Comparison of ENCODE assay signal across 8 mouse cellular contexts in genomic region chr13:94868478-94868950, GRCm38 (mm10). TPM values are rescaled to one million over a fixed set of nuclear protein-coding genes. Genes with fewer than 3 reads are reported as not detected.
DNase-seq lines count a peak whose midpoint lies in the region; ATAC-seq and TF ChIP-seq lines count a peak whose summit lies in the region.

No protein-coding gene starts in this region.

- H3K36me3 ChIP-seq in forebrain, postnatal 0 days (ENCODE audit: insufficient read depth), result no peaks in the 10 kb centered on the region
- H3K36me3 ChIP-seq in lung, embryonic 16.5 days (ENCODE audit: control insufficient read depth, insufficient read depth, low read length), result no peaks in the 10 kb centered on the region

- WGBS in forebrain, postnatal 0 days, result under 1% methylated on average over 32 of the region's 35 CpGs
- WGBS in lung, embryonic 16.5 days, result 1% methylated on average over 31 of the region's 35 CpGs

- peak in 1 of 2 experiments; percentile 32 for DNase-seq in layer of hippocampus, adult 2 months (ENCODE audit: low spot score in 2 of 2)
- DNase-seq in layer of hippocampus, postnatal 14 days (ENCODE audit: low spot score in 2 of 2), result no peak
- peak; percentile 80 for DNase-seq in adrenal gland, postnatal 10 days
- peak; percentile 58 for DNase-seq in forebrain, postnatal 0 days
- peak; percentile 39 for DNase-seq in ovary, postnatal 14 days (ENCODE audit: low spot score)

- H3K9ac ChIP-seq in forebrain, postnatal 0 days, result no peak overlapping the region
- H3K9ac ChIP-seq in lung, embryonic 16.5 days (ENCODE audit: low read length), result no peak overlapping the region

- H3K4me3 ChIP-seq in layer of hippocampus, adult 2 months, result peak overlapping the region; percentile 38
- peak overlapping the region; percentile 18; the same call in 1 of the 2 replicates for H3K4me3 ChIP-seq in forebrain, postnatal 0 days (ENCODE audit: low read depth, low read length)
- peak overlapping the region; percentile 27 for H3K4me3 ChIP-seq in lung, embryonic 16.5 days (ENCODE audit: low read length)

- H3K27ac ChIP-seq in layer of hippocampus, adult 2 months, result no peak overlapping the region
- no peak overlapping the region for H3K27ac ChIP-seq in forebrain, postnatal 0 days (ENCODE audit: low read depth, low read length)
- H3K27ac ChIP-seq in lung, embryonic 16.5 days (ENCODE audit: low read length), result no peak overlapping the region

- peak overlapping the region; percentile 38 for H3K4me2 ChIP-seq in forebrain, postnatal 0 days (ENCODE audit: low read depth)
- H3K4me2 ChIP-seq in lung, embryonic 16.5 days (ENCODE audit: low read depth, low read length), result peak overlapping the region; percentile 54

- ATAC-seq in forebrain, postnatal 0 days, result peak; percentile 85
- peak; percentile 57 for ATAC-seq in inflammation-experienced regulatory T-cells, adult 6 months
- ATAC-seq in lung, embryonic 16.5 days (ENCODE audit: low read depth), result peak; percentile 68
- ATAC-seq in erythroblast, adult 5-6 weeks (replicated peaks; ENCODE audit: low FRiP score, poor library complexity, severe bottlenecking), result no peak

- H3K4me1 ChIP-seq in forebrain, postnatal 0 days (ENCODE audit: insufficient read depth), result peaks cover 5% of the 10 kb centered on the region; the same call in 1 of the 2 replicates
- H3K4me1 ChIP-seq in lung, embryonic 16.5 days (replicated peaks; ENCODE audit: control insufficient read depth, insufficient read depth, low read length), result peaks cover 8% of the 10 kb centered on the region; the same call in 1 of the 2 replicates

- TF ChIP-seq CTCF in layer of hippocampus, adult 2 months (conservative IDR thresholded peaks at IDR 0.05), result peak; percentile 83
- TF ChIP-seq CTCF in forebrain, postnatal 0 days (IDR thresholded peaks at IDR 0.05; ENCODE audit: low read depth), result peak; percentile 68

- peaks cover 89% of the 10 kb centered on the region for H3K27me3 ChIP-seq in forebrain, postnatal 0 days (ENCODE audit: insufficient read depth, low read length)
- H3K27me3 ChIP-seq in lung, embryonic 16.5 days (ENCODE audit: control insufficient read depth, insufficient read depth, low read depth, low read length), result peaks cover 71% of the 10 kb centered on the region

- H3K9me3 ChIP-seq in forebrain, postnatal 0 days (ENCODE audit: low read length), result no peaks in the 10 kb centered on the region
- H3K9me3 ChIP-seq in lung, embryonic 16.5 days (ENCODE audit: control insufficient read depth, low read length), result no peaks in the 10 kb centered on the region

RNA-seq across cellular contexts. Expression of gene Otp, which starts 6.9 kb away (rescaled TPM):
- not detected for total RNA-seq in layer of hippocampus, adult 2 months (2021)
- not detected for total RNA-seq in layer of hippocampus, postnatal 14 days (2021)
- total RNA-seq in adrenal gland, postnatal 10 days (2021), result not detected
- 1.1 and 4.3 TPM in 2 replicates for total RNA-seq in forebrain, postnatal 0 days (2014; rRNA removed)
- polyA plus RNA-seq in forebrain, postnatal 0 days (2015; fragmentation: Nextera tagmentation; extraction: Ambion mirVana), result 0.57 and 1.5 TPM in 2 replicates
- polyA plus RNA-seq in inflammation-experienced regulatory T-cells, adult 6 months (2017; shearing (Covaris generic)), result not detected
- polyA plus RNA-seq in lung, embryonic 16.5 days (2015; fragmentation: Nextera tagmentation; extraction: Ambion mirVana), result not detected in 2 replicates
- not detected in 2 replicates for total RNA-seq in erythroblast, adult 5-6 weeks (2015; ENCODE audit: low replicate concordance)
- total RNA-seq in erythroblast, adult 5-6 weeks (2017; ENCODE audit: low replicate concordance), result not detected in 2 replicates

Comparison
In these comparisons a context has a peak if more than half of its experiments do, and no peak if none do; other contexts are left out.
1. DNase-seq: peak in adrenal gland, postnatal 10 days (single experiment), forebrain, postnatal 0 days (single experiment) and ovary, postnatal 14 days (single experiment); none in layer of hippocampus, postnatal 14 days (0 of 2).
2. Peak in every context shown above with its lines, with median percentiles within 50 percentile points of each other: H3K4me3 ChIP-seq.